Mouse (Mus musculus): ENCODE data around the gene Artn. TPM values are rescaled to one million over a fixed set of nuclear protein-coding genes. Genes with fewer than 3 reads are reported as not detected.

The Artn gene
- polyA plus RNA-seq, 1 experiment from 2014 or later, result 3.8 TPM

DNA sequence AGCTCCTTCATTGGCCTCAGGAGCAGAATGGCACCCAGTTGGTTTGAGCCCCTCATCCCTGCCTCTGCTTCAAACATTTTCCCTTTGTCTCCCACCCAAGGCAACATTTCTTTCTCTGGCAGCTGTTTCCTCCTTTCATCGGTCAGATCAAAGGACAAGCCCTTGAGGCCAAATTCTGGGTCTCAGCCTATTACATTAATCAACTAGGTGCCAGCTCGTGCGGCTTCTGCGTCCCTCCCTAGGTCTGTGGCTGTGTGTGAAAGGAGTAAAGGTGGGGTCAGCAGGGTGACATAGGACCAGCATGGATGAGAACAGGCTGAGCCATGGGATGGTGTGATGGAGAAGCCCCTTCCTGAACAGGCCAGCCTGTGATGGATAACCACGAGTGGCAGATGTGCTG, 13.8 kb upstream of the Artn start:
- no peaks in the 10 kb centered on the region for H3K27me3 ChIP-seq (ENCODE audit: control insufficient read depth, insufficient read depth, low read length)
- no peak overlapping the region for H3K27ac ChIP-seq (replicated peaks)
- TF ChIP-seq EP300 (optimal IDR thresholded peaks at IDR 0.05), result no peak
- no peak for TF ChIP-seq CTCF (IDR thresholded peaks at IDR 0.05; ENCODE audit: low read depth)
- WGBS, result 31% methylated on average over 5 of the region's 5 CpGs
- H3K9me3 ChIP-seq (ENCODE audit: control insufficient read depth, low read length), result no peaks in the 10 kb centered on the region
- no peak overlapping the region for H3K9ac ChIP-seq (ENCODE audit: low read length)
- DNase-seq (ENCODE audit: low spot score) (no peak), ATAC-seq (ENCODE audit: low FRiP score, low TSS enrichment) (no peak)
- H3K36me3 ChIP-seq (ENCODE audit: control insufficient read depth, insufficient read depth, low read length), result peaks cover 2% of the 10 kb centered on the region; the same call in 1 of the 2 replicates
- no peak overlapping the region for H3K4me3 ChIP-seq (ENCODE audit: low read depth, low read length)
- H3K4me1 ChIP-seq (replicated peaks; ENCODE audit: control insufficient read depth, insufficient read depth), result no peaks in the 10 kb centered on the region
- no peak overlapping the region for H3K4me2 ChIP-seq (replicated peaks; ENCODE audit: low read depth)

GRCm38 (mm10) chr4:117936964-117937363, 7.4 kb upstream of the Artn start:
- Histone ChIP-seq H3K27ac (replicated peaks) (no peak overlapping the region), H3K36me3 (ENCODE audit: control insufficient read depth, insufficient read depth, low read length) (peaks cover 2% of the 10 kb centered on the region; the same call in 1 of the 2 replicates), H3K9me3 (ENCODE audit: control insufficient read depth, low read length) (no peaks in the 10 kb centered on the region), H3K4me2 (replicated peaks; ENCODE audit: low read depth) (no peak overlapping the region), H3K4me1 (replicated peaks; ENCODE audit: control insufficient read depth, insufficient read depth) (no peaks in the 10 kb centered on the region), H3K9ac (ENCODE audit: low read length) (no peak overlapping the region), H3K4me3 (ENCODE audit: low read depth, low read length) (no peak overlapping the region), H3K27me3 (ENCODE audit: control insufficient read depth, insufficient read depth, low read length) (no peaks in the 10 kb centered on the region)
- ATAC-seq (ENCODE audit: low FRiP score, low TSS enrichment), result 0 out of 2 replicates have a peak, but pooled peaks have one; percentile 51
- DNase-seq (ENCODE audit: low spot score), result no peak
- TF ChIP-seq EP300 (optimal IDR thresholded peaks at IDR 0.05) (no peak), CTCF (IDR thresholded peaks at IDR 0.05; ENCODE audit: low read depth) (peak; percentile 66)
- 96% methylated on average over 5 of the region's 5 CpGs for WGBS

GRCm38 (mm10) chr4:117934081-117934480, 4.5 kb upstream of the Artn start:
- TF ChIP-seq EP300 (optimal IDR thresholded peaks at IDR 0.05) (no peak), CTCF (IDR thresholded peaks at IDR 0.05; ENCODE audit: low read depth) (no peak)
- DNase-seq (ENCODE audit: low spot score) (no peak), ATAC-seq (ENCODE audit: low FRiP score, low TSS enrichment) (no peak)
- Histone ChIP-seq H3K4me1 (replicated peaks; ENCODE audit: control insufficient read depth, insufficient read depth) (0 out of 2 replicates have a peak, but pooled peaks cover 1% of the 10 kb centered on the region), H3K4me2 (replicated peaks; ENCODE audit: low read depth) (no peak overlapping the region), H3K27me3 (ENCODE audit: control insufficient read depth, insufficient read depth, low read length) (no peaks in the 10 kb centered on the region), H3K4me3 (ENCODE audit: low read depth, low read length) (no peak overlapping the region), H3K9me3 (ENCODE audit: control insufficient read depth, low read length) (no peaks in the 10 kb centered on the region), H3K27ac (replicated peaks) (no peak overlapping the region), H3K9ac (ENCODE audit: low read length) (no peak overlapping the region), H3K36me3 (ENCODE audit: control insufficient read depth, insufficient read depth, low read length) (no peaks in the 10 kb centered on the region)
- WGBS, result 81% methylated on average over 4 of the region's 4 CpGs

DNA sequence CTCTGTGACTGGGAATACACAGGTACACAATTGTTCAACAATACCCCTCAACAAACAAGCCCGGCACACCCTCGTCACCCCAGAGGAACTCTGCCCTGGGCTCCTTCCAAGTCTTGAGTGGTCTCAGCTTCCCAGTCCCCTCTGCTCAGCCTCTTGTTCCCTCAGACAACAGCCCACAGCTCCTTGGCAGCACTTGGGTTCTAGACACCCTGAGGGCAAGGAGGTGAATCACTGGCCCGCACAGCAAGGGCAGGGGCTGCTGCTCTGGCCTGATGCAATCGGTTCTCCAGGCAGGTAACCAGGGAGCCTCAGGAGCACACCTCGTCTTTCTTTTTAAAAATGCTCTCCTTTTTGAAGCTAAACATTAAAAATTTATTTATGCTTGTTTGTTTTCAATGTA, 3.7 kb upstream of the Artn start:
- Histone ChIP-seq H3K36me3 (ENCODE audit: control insufficient read depth, insufficient read depth, low read length) (no peaks in the 10 kb centered on the region), H3K4me3 (ENCODE audit: low read depth, low read length) (no peak overlapping the region), H3K4me1 (replicated peaks; ENCODE audit: control insufficient read depth, insufficient read depth) (0 out of 2 replicates have a peak, but pooled peaks cover 3% of the 10 kb centered on the region), H3K27me3 (ENCODE audit: control insufficient read depth, insufficient read depth, low read length) (no peaks in the 10 kb centered on the region), H3K9me3 (ENCODE audit: control insufficient read depth, low read length) (no peaks in the 10 kb centered on the region), H3K9ac (ENCODE audit: low read length) (no peak overlapping the region), H3K27ac (replicated peaks) (no peak overlapping the region), H3K4me2 (replicated peaks; ENCODE audit: low read depth) (no peak overlapping the region)
- no peak for DNase-seq (ENCODE audit: low spot score)
- TF ChIP-seq CTCF (IDR thresholded peaks at IDR 0.05; ENCODE audit: low read depth) (no peak), EP300 (optimal IDR thresholded peaks at IDR 0.05) (no peak)
- no peak for ATAC-seq (ENCODE audit: low FRiP score, low TSS enrichment)
- 75% methylated on average over 5 of the region's 5 CpGs for WGBS

- peak overlapping the region; percentile 81 for H3K4me2 ChIP-seq (replicated peaks; ENCODE audit: low read depth)
- no peaks in the 10 kb centered on the region for H3K9me3 ChIP-seq (ENCODE audit: control insufficient read depth, low read length)
- WGBS, result 4% methylated on average over 13 of the region's 13 CpGs
- H3K27me3 ChIP-seq (ENCODE audit: control insufficient read depth, insufficient read depth, low read length), result peaks cover 2% of the 10 kb centered on the region; the same call in 1 of the 2 replicates
- ATAC-seq (ENCODE audit: low FRiP score, low TSS enrichment) (peak; percentile 36; the same call in 1 of the 2 replicates), DNase-seq (ENCODE audit: low spot score) (peak; percentile 65)
- TF ChIP-seq EP300 (optimal IDR thresholded peaks at IDR 0.05) (no peak), CTCF (IDR thresholded peaks at IDR 0.05; ENCODE audit: low read depth) (peak; percentile 75)
- H3K9ac ChIP-seq (ENCODE audit: low read length), result peak overlapping the region; percentile 63
- H3K4me3 ChIP-seq (ENCODE audit: low read depth, low read length), result peak overlapping the region; percentile 45
- no peaks in the 10 kb centered on the region for H3K36me3 ChIP-seq (ENCODE audit: control insufficient read depth, insufficient read depth, low read length)
- peaks cover 3% of the 10 kb centered on the region; the same call in 1 of the 2 replicates for H3K4me1 ChIP-seq (replicated peaks; ENCODE audit: control insufficient read depth, insufficient read depth)
- peak overlapping the region; percentile 50 for H3K27ac ChIP-seq (replicated peaks)
These were observed 793 bp downstream of the Artn start for GRCm38 (mm10) chr4:117928699-117929241.

DNA sequence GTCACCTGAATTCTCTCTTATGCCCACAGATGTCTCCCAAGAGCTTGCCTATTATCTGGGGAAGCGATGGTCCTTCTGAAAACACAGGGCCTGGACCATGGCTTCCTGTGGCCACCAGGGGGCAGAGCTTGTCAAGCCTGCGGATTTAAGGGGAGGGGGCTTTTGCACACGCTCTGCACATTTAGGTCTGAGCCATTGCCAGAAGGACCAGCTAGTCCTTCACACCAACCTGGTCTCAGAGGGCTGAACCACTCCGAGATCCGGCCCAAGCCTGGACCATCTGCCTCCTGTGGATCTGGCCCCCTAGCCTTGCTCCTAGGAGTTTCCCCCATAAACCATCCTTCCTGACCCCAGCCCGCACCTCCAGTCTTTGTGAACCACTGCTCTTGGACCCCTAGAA, 1.3 kb downstream of the Artn start:
- Histone ChIP-seq H3K9me3 (ENCODE audit: control insufficient read depth, low read length) (no peaks in the 10 kb centered on the region), H3K27ac (replicated peaks) (no peak overlapping the region), H3K36me3 (ENCODE audit: control insufficient read depth, insufficient read depth, low read length) (no peaks in the 10 kb centered on the region), H3K27me3 (ENCODE audit: control insufficient read depth, insufficient read depth, low read length) (peaks cover 2% of the 10 kb centered on the region; the same call in 1 of the 2 replicates), H3K4me1 (replicated peaks; ENCODE audit: control insufficient read depth, insufficient read depth) (peaks cover 3% of the 10 kb centered on the region; the same call in 1 of the 2 replicates), H3K9ac (ENCODE audit: low read length) (no peak overlapping the region), H3K4me3 (ENCODE audit: low read depth, low read length) (peak overlapping the region; percentile 45; the same call in 1 of the 2 replicates), H3K4me2 (replicated peaks; ENCODE audit: low read depth) (peak overlapping the region; percentile 81)
- peak; percentile 91 for TF ChIP-seq CTCF (IDR thresholded peaks at IDR 0.05; ENCODE audit: low read depth)
- TF ChIP-seq EP300 (optimal IDR thresholded peaks at IDR 0.05), result no peak
- ATAC-seq (ENCODE audit: low FRiP score, low TSS enrichment), result peak; percentile 28; the same call in 1 of the 2 replicates
- peak; percentile 28 for DNase-seq (ENCODE audit: low spot score)
- WGBS, result 24% methylated on average over 6 of the region's 6 CpGs
